Mouse (Mus musculus): ENCODE results near the gene Srsf5. TPM values are rescaled to one million over a fixed set of nuclear protein-coding genes. Genes with fewer than 3 reads are reported as not detected.
A peak's percentile ranks its signal among the peaks of the same experiment; 100 is the strongest.
"Not testable (repeated sequence)": the region's sequence is repeated elsewhere in the genome, so short reads cannot be mapped to it uniquely, and the experiment has no call there.

The Srsf5 gene
- total RNA-seq, 1 experiment from 2014 or later: 383 TPM

GRCm38 (mm10) chr12:80945996-80946355 is 672 bp downstream of the Srsf5 start:
- peak; percentile 98 for DNase-seq

DNA sequence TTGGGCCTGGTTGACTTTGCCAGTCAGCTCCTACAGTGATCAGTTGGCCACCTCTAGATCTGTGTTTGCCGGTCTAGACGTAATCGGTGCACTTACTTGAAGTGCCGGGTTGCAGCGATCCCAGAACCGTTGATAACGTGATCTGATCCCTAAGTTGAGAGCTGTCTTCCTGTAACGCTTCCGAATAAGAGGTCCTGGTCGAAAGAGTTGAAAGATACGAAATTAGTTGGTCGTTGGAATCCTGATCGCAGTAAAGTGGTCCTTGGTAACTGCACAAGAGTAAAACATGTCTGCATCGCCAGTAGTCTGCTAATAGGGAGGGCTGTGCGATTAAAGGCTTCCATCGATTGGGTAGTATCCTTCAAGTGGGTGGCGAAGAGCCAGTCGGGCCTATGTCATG is 2.9 kb downstream of the Srsf5 start:
- DNase-seq: no peak

- DNase-seq: not testable (repeated sequence)
Measured at GRCm38 (mm10) chr12:80949603-80950002, 4.3 kb downstream of the Srsf5 start.

DNA sequence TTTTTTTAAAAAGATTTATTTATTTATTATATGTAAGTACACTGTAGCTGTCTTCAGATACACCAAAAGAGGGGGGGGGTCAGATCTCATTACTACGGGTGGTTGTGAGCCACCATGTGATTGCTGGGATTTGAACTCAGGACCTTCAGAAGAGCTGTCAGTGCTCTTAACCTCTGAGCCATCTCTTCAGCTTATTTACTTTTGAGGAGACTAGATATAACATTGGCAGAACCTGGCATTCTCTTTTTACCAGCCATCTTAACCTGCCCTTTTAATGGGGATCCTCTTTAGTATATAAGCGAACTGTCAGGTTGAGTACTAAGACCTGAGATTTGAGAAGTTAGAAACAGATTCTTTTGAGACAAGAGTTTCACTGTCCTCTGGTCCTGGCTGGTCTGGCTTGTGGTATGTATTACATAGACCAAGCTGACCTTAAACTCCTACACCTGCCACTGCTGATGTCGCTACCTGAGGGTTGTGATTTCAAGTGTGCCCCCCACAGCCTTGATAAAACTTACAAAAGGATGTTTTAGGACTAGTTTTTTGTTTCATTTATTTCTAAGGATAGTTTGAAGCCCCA is 6.4 kb downstream of the Srsf5 start:
- no peak for DNase-seq

GRCm38 (mm10) chr12:80952526-80952925 is 7.2 kb downstream of the Srsf5 start:
- no peak for DNase-seq

DNA sequence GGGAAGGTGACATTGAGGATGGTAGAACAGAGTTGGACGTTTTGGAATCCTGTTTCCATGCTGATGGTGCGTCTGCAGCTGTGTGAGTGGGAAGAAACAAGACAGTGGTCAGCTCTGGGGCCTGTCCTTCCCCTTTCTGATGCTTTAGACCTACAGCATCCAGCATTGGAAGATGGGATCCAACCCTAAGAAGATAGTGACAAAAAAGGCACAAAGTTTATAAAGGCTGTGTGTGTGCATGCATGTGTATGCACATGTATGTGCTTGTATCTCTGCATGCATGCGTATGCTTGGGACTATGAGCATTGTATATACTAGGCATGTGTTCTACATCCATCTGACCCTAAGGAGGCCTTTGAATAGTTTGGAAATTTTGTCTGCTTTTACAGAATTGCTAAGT is 10.7 kb downstream of the Srsf5 start:
- no peak for DNase-seq

GRCm38 (mm10) chr12:80957961-80958360 is 12.7 kb downstream of the Srsf5 start:
- no peak for DNase-seq

GRCm38 (mm10) chr12:80962566-80962965 is 17.3 kb downstream of the Srsf5 start:
- DNase-seq: no peak

- peak; percentile 37 for DNase-seq
Measured at GRCm38 (mm10) chr12:80966059-80966838, 20.9 kb downstream of the Srsf5 start.

- no peak for DNase-seq
Measured at GRCm38 (mm10) chr12:80967918-80968317, 22.6 kb downstream of the Srsf5 start.

DNA sequence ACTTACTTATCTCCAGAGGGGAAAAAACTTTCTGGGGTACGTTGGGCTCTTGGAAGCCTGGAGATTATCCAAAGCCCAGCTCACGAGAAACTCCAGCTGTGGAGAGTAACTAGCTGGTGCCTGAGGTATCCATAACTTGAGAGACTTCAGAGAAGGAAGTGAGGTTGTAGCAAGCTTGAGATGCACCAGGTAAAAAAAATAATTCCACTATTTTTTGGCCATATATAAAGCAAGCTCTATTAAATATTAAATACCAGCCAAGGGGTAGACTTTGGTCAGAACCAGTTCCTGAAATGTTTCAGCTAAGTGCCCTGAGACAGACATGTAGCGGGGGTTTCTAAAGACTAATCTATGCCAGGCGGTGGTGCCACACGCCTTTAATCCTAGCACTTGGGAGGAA is 23.3 kb downstream of the Srsf5 start, which contains the start of gene Slc10a1:
Gene Slc10a1, minus strand, starts transcription at position 101 of the 400 bp plus-strand sequence.
- no peak for DNase-seq

DNA sequence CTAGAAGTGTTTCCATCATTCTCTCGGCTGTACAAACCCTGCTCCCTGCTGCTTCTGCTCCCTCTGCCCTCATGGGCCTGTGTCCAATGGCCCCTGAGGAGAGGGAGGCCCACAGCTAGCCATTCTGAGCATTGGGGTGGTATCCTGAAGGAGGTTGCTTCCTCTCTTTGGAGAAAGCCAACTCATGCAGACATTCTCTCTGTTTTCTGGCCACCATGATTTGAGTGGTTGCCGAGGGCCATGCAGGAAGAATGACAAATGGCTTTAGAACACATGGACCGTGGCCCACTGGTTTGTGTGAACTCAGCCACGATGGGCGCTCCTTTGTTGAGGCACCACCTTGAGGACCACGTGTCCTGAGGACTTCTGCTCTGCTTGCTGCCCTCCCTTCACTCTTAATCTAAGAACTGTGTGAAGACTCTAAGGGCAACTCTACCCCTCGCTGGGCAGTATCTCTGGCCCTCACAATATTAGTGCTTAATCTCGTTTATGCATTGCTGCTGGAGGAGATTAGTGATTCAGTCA is 24.9 kb downstream of the Srsf5 start:
- DNase-seq: no peak

DNA sequence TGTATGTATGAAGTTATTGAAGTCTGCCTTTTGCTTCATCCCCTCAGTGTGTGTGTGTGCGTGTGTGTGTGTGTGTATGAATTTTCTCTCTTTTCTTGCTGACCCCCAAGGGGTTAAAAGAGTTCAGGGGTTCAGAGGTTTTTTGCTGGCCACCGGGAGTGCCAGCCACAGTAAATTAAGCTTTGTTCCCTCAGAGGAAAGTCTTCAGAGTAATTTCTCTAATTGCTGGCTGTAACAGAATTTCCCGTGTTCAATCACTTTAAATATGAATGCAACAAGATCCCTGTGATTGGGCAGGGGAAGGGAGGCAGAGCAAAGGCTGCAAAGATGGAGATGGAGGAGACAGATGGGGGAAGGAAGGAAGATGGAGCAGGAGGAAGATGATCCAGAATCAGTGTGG is 26.5 kb downstream of the Srsf5 start:
- DNase-seq: no peak

GRCm38 (mm10) chr12:80975939-80976671 is 30.8 kb downstream of the Srsf5 start:
- DNase-seq: no peak

- DNase-seq: peak; percentile 77
Measured at GRCm38 (mm10) chr12:80982326-80982725, 37.0 kb downstream of the Srsf5 start.

DNA sequence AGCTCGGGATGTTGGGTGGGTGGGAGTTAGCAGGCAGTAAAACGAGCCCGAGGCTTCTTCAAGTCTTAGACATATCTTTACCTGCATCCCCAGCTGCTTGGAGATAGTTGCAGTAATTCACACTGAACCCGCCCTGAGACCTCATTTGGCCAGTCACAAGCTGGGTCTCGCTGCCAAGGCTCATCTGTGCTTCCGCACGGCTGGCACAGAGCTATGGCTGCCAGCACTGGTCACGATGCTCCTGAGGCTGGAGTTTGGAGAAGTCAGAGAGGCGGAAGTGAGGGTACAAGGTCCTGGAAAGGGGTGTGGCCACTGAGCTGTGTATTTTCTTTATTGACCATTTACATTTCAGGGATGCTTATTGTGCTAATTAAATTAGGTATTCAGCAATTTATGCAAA is 38.4 kb downstream of the Srsf5 start:
- DNase-seq: no peak

GRCm38 (mm10) chr12:80986628-80987027 is 41.3 kb downstream of the Srsf5 start:
- DNase-seq: no peak

DNA sequence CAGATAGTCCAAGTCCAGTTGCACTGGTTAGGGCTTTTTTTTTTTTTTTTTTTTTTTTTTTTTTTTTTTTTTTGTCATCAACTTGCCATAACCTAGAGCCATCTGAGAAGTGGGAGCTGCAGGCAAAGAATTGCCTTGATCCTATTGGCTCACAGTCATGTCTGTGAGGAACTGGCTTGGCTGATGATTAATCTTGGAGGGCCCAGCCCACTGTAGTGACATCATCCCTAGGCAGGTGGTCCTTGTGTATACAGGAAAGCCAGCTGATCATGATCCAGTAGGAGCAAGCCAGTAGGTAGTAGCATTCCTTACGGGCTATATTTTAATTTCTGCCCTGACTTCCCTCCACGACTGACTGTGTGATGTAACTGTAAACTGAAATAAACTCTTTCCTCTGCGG is 43.0 kb downstream of the Srsf5 start:
- no peak for DNase-seq

DNA sequence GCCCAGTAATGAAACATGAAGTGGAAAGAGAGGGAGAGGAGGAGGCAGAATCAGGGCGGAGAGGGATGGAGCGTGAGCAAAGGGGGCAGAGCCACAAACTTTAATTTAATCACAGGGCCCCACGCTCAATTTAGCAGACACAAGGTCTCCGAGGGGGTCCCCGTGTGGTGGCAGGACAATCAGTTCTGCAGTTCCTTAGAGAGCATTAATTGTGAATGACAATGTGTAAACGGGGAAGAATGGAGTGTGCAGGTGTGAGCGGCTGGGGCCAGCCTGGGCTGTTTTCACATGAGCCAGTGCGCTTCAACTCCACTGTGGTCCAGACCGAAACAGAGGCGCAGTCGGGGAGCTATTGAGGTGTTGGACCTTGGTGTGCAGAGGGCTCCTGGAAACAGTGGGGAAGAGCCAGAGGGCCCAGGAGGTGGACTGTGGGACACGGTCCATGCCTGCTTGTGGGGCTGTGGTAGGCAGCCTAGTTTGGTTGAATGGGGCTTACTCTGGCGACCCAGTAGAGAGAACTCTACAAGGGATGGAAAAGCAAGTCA is 45.7 kb downstream of the Srsf5 start:
- DNase-seq: no peak

- no peak for DNase-seq
Measured at GRCm38 (mm10) chr12:80991806-80992205, 46.5 kb downstream of the Srsf5 start.

DNA sequence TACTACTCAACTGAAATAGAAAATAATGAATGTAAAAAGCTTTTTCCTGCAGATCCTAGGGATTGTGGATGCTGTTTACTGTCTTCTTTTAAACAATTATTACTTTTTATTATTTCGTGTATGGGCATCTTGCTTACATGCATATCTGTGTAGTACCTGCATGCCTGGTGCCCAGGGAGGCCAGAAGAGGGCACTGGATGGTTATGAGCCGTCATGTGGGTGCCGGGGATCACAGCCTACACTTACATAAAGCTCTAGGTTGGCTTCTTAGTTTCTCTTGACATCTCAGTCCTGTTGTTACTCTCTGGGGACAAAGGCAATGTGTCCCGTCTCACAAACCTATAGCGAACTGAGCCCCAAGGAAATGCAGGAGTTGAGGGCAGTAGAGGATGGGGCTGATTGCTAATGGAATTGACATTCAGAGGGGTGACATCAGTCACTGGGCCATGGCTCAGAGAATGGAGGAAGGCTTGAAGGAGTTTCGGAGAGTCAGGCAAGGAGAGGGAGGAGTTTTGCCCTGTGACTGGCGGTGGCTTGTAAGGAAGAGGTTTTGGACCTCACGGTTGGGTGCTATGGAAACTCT is 47.3 kb downstream of the Srsf5 start:
- peak; percentile 59 for DNase-seq

DNA sequence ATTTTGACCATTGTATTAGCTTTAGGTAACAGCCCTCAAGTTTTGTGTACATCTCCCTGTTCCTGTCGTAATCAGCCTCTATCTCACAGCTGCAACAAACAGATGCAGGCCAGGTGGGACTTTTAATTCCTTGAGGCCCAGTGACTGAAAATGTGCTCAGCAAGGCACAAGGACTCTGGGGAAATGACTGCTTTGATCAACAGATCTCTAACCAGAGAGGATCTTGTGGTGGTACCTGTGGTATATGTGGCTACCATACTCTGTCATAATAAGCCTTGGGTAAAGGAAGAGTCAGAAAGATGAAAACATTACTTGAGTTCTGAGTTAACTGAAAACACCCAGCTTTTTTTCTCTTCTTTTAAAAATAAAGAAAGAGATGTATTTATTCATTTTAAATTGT is 48.5 kb downstream of the Srsf5 start:
- DNase-seq: no peak

All from adrenal gland, postnatal 14 days (tissue).